Mouse (Mus musculus) neural tube, embryonic 11.5 days (tissue): ENCODE results near the gene Wfs1. TPM values are rescaled to one million over a fixed set of nuclear protein-coding genes. Genes with fewer than 3 reads are reported as not detected.
A peak's percentile ranks its signal among the peaks of the same experiment; 100 is the strongest.

ENCODE experiments used
- ATAC-seq: fragments of 200-750 bp; cut with Nextera tagmentation; 2 replicates; pipeline ENCODE4 v1.8.0; 2017; ENCODE audit warnings: moderate number of reproducible peaks, mild to moderate bottlenecking, moderate TSS enrichment, moderate library complexity; ENCODE audit not compliant: insufficient read depth, low FRiP score, low TSS enrichment
- DNase-seq: peaks from one replicate; pipeline ENCODE4 v3.0.0-alpha.2; 2015; ENCODE audit warnings: low spot score
- H3K27ac ChIP-seq: fragments of 300-500 bp; sonication (generic); 2 replicates; pipeline ENCODE4 v1.5.1; 2014; ENCODE audit warnings: low read depth, mild to moderate bottlenecking, low read length
- H3K27me3 ChIP-seq: fragments of 300-500 bp; sonication (generic); 2 replicates; pipeline ENCODE4 v1.6.1; 2014; ENCODE audit warnings: mild to moderate bottlenecking, low read length, mixed read lengths; ENCODE audit not compliant: control insufficient read depth, insufficient read depth
- H3K36me3 ChIP-seq: fragments of 300-500 bp; sonication (generic); 2 replicates; pipeline ENCODE4 v1.6.1; 2014; ENCODE audit warnings: mild to moderate bottlenecking, low read length, moderate library complexity, mixed read lengths; ENCODE audit not compliant: control insufficient read depth, insufficient read depth
- H3K4me1 ChIP-seq: fragments of 300-500 bp; sonication (generic); 2 replicates; pipeline ENCODE4 v1.6.1; 2014; ENCODE audit warnings: low read length, mixed read lengths; ENCODE audit not compliant: control insufficient read depth, insufficient read depth
- H3K4me2 ChIP-seq: fragments of 300-500 bp; sonication (generic); 2 replicates; pipeline ENCODE4 v1.6.1; 2014; ENCODE audit warnings: low read depth, mild to moderate bottlenecking, moderate library complexity
- H3K4me3 ChIP-seq: fragments of 300-500 bp; sonication (generic); 2 replicates; pipeline ENCODE4 v1.5.1; 2014; ENCODE audit warnings: low read depth, low read length
- H3K9ac ChIP-seq: fragments of 300-500 bp; sonication (generic); 2 replicates; pipeline ENCODE4 v1.6.1; 2014; ENCODE audit warnings: mild to moderate bottlenecking, low read length
- H3K9me3 ChIP-seq: fragments of 300-500 bp; sonication (generic); 2 replicates; pipeline ENCODE4 v1.6.1; 2016; ENCODE audit warnings: low read length; ENCODE audit not compliant: control insufficient read depth
- WGBS: fragments of 180-500 bp; shearing (Covaris S2); extraction: QIAGEN DNeasy Blood & Tissue Kit; methylation state at CpG from one replicate; pipeline ENCODE4 v1.1.7; 2014; 5-methylcytosine and 5-hydroxymethylcytosine counted together
- polyA plus RNA-seq: library from polyadenylated mRNA; unstranded; fragments of >200 nt; fragmentation: Nextera tagmentation; extraction: Ambion mirVana; gene quantifications from 2 replicates; pipeline ENCODE4 v1.2.1, GENCODE M21; 2014

The Wfs1 gene
- polyA plus RNA-seq, 1 experiment from 2014 or later, result 8.9 TPM

- H3K4me3 ChIP-seq, result no peak overlapping the region
- no peak overlapping the region for H3K27ac ChIP-seq
- H3K27me3 ChIP-seq, result no peaks in the 10 kb centered on the region
- H3K4me2 ChIP-seq, result no peak overlapping the region
- no peak for DNase-seq
- H3K9ac ChIP-seq, result no peak overlapping the region
- H3K36me3 ChIP-seq, result no peaks in the 10 kb centered on the region
- no peaks in the 10 kb centered on the region for H3K9me3 ChIP-seq
- no peaks in the 10 kb centered on the region for H3K4me1 ChIP-seq
- WGBS, result 89% methylated on average over 13 of the region's 13 CpGs
- ATAC-seq, result no peak
These were observed 13.7 kb downstream of the Wfs1 start for GRCm38 (mm10) chr5:36975336-36975735.

GRCm38 (mm10) chr5:36971587-36971986 lies 17.4 kb downstream of the Wfs1 start:
- Histone ChIP-seq H3K4me2 (no peak overlapping the region), H3K36me3 (peaks cover 2% of the 10 kb centered on the region; the same call in 1 of the 2 replicates), H3K9ac (no peak overlapping the region), H3K4me1 (no peaks in the 10 kb centered on the region), H3K4me3 (no peak overlapping the region), H3K27me3 (no peaks in the 10 kb centered on the region), H3K9me3 (no peaks in the 10 kb centered on the region), H3K27ac (no peak overlapping the region)
- no peak for ATAC-seq
- no peak for DNase-seq
- 88% methylated on average over 8 of the region's 8 CpGs for WGBS

- Histone ChIP-seq H3K9me3 (no peaks in the 10 kb centered on the region), H3K36me3 (no peaks in the 10 kb centered on the region), H3K4me3 (no peak overlapping the region), H3K27me3 (no peaks in the 10 kb centered on the region), H3K9ac (peak overlapping the region; percentile 10; the same call in 1 of the 2 replicates), H3K27ac (no peak overlapping the region), H3K4me2 (no peak overlapping the region), H3K4me1 (peaks cover 11% of the 10 kb centered on the region; the same call in 1 of the 2 replicates)
- ATAC-seq (peak; percentile 41; the same call in 1 of the 2 replicates), DNase-seq (peak; percentile 38)
- WGBS, result 30% methylated on average over 5 of the region's 5 CpGs
These were observed 28.5 kb downstream of the Wfs1 start for GRCm38 (mm10) chr5:36960501-36960900.

- Histone ChIP-seq H3K9ac (no peak overlapping the region), H3K36me3 (no peaks in the 10 kb centered on the region), H3K27ac (no peak overlapping the region), H3K4me2 (no peak overlapping the region), H3K4me3 (no peak overlapping the region), H3K27me3 (no peaks in the 10 kb centered on the region), H3K4me1 (peaks cover 11% of the 10 kb centered on the region; the same call in 1 of the 2 replicates), H3K9me3 (no peaks in the 10 kb centered on the region)
- DNase-seq (peak; percentile 70), ATAC-seq (no peak)
- WGBS, result 37% methylated on average over 5 of the region's 5 CpGs
These were observed 30.2 kb downstream of the Wfs1 start for GRCm38 (mm10) chr5:36958837-36959236.

- Histone ChIP-seq H3K4me2 (no peak overlapping the region), H3K9ac (no peak overlapping the region), H3K9me3 (no peaks in the 10 kb centered on the region), H3K4me1 (peaks cover 4% of the 10 kb centered on the region; the same call in 1 of the 2 replicates), H3K36me3 (no peaks in the 10 kb centered on the region), H3K27ac (no peak overlapping the region), H3K4me3 (no peak overlapping the region), H3K27me3 (no peaks in the 10 kb centered on the region)
- DNase-seq (peak; percentile 54), ATAC-seq (no peak)
- WGBS, result 19% methylated on average over 4 of the region's 4 CpGs
These were observed 33.6 kb downstream of the Wfs1 start for GRCm38 (mm10) chr5:36955366-36955765.

- no peaks in the 10 kb centered on the region for H3K4me1 ChIP-seq
- ATAC-seq (no peak), DNase-seq (no peak)
- no peak overlapping the region for H3K9ac ChIP-seq
- no peak overlapping the region for H3K4me3 ChIP-seq
- no peak overlapping the region for H3K4me2 ChIP-seq
- no peaks in the 10 kb centered on the region for H3K9me3 ChIP-seq
- H3K27me3 ChIP-seq, result no peaks in the 10 kb centered on the region
- no peak overlapping the region for H3K27ac ChIP-seq
- 90% methylated on average over 15 of the region's 15 CpGs for WGBS
- H3K36me3 ChIP-seq, result no peaks in the 10 kb centered on the region
These were observed 36.7 kb downstream of the Wfs1 start for GRCm38 (mm10) chr5:36952311-36952710.

- 71% methylated on average over 2 of the region's 2 CpGs for WGBS
- Histone ChIP-seq H3K4me3 (no peak overlapping the region), H3K9me3 (no peaks in the 10 kb centered on the region), H3K4me2 (no peak overlapping the region), H3K36me3 (no peaks in the 10 kb centered on the region), H3K27me3 (no peaks in the 10 kb centered on the region), H3K9ac (no peak overlapping the region), H3K27ac (no peak overlapping the region), H3K4me1 (no peaks in the 10 kb centered on the region)
- ATAC-seq (no peak), DNase-seq (no peak)
These were observed 38.1 kb downstream of the Wfs1 start for GRCm38 (mm10) chr5:36950871-36951270.

GRCm38 (mm10) chr5:36948831-36949230 lies 40.2 kb downstream of the Wfs1 start:
- Histone ChIP-seq H3K36me3 (no peaks in the 10 kb centered on the region), H3K9me3 (no peaks in the 10 kb centered on the region), H3K4me2 (no peak overlapping the region), H3K27me3 (no peaks in the 10 kb centered on the region), H3K4me1 (0 out of 2 replicates have a peak, but pooled peaks cover 2% of the 10 kb centered on the region), H3K9ac (no peak overlapping the region), H3K27ac (no peak overlapping the region), H3K4me3 (no peak overlapping the region)
- DNase-seq (peak; percentile 85), ATAC-seq (0 out of 2 replicates have a peak, but pooled peaks have one; percentile 23)
- 15% methylated on average over 3 of the region's 3 CpGs for WGBS

GRCm38 (mm10) chr5:36946445-36946844 lies 42.6 kb downstream of the Wfs1 start:
- no peak overlapping the region for H3K4me2 ChIP-seq
- H3K36me3 ChIP-seq, result no peaks in the 10 kb centered on the region
- H3K9ac ChIP-seq, result no peak overlapping the region
- WGBS, result 13% methylated on average over 5 of the region's 5 CpGs
- H3K27me3 ChIP-seq, result no peaks in the 10 kb centered on the region
- H3K4me3 ChIP-seq, result no peak overlapping the region
- H3K4me1 ChIP-seq, result 0 out of 2 replicates have a peak, but pooled peaks cover 2% of the 10 kb centered on the region
- H3K27ac ChIP-seq, result no peak overlapping the region
- H3K9me3 ChIP-seq, result no peaks in the 10 kb centered on the region
- no peak for ATAC-seq
- peak; percentile 61 for DNase-seq
